Mouse (Mus musculus) embryo, embryonic 11 days (tissue): Measurements from ENCODE around the gene Klhl29.

Experiments
- DNase-seq: peaks from one replicate; pipeline ENCODE4 v3.0.0-alpha.2; 2015

The Klhl29 gene

GRCm38 (mm10) chr12:5214266-5214665 lies 161.2 kb downstream of the Klhl29 start:
- DNase-seq, result no peak

GRCm38 (mm10) chr12:5213339-5214104 lies 162.0 kb downstream of the Klhl29 start:
- peak; percentile 36 for DNase-seq

GRCm38 (mm10) chr12:5211884-5212283 lies 163.6 kb downstream of the Klhl29 start:
- DNase-seq, result no peak

GRCm38 (mm10) chr12:5210786-5211185 lies 164.7 kb downstream of the Klhl29 start:
- no peak for DNase-seq

- peak; percentile 44 for DNase-seq
These were observed 167.3 kb downstream of the Klhl29 start for GRCm38 (mm10) chr12:5207941-5208905.

GRCm38 (mm10) chr12:5207172-5207571 lies 168.3 kb downstream of the Klhl29 start:
- DNase-seq, result no peak

- no peak for DNase-seq
These were observed 171.2 kb downstream of the Klhl29 start for GRCm38 (mm10) chr12:5204071-5204840.

- no peak for DNase-seq
These were observed 172.1 kb downstream of the Klhl29 start for GRCm38 (mm10) chr12:5203385-5203784.

- DNase-seq, result no peak
These were observed 177.2 kb downstream of the Klhl29 start for GRCm38 (mm10) chr12:5198254-5198653.

- DNase-seq, result no peak
These were observed 181.3 kb downstream of the Klhl29 start for GRCm38 (mm10) chr12:5194176-5194575.

GRCm38 (mm10) chr12:5192380-5192718 lies 183.1 kb downstream of the Klhl29 start:
- DNase-seq, result no peak

- DNase-seq, result peak; percentile 83
These were observed 183.7 kb downstream of the Klhl29 start for GRCm38 (mm10) chr12:5191628-5192379.

GRCm38 (mm10) chr12:5191206-5191605 lies 184.3 kb downstream of the Klhl29 start:
- DNase-seq, result no peak

- DNase-seq, result peak; percentile 49
These were observed 185.9 kb downstream of the Klhl29 start for GRCm38 (mm10) chr12:5189446-5190150.

GRCm38 (mm10) chr12:5188899-5189298 lies 186.6 kb downstream of the Klhl29 start:
- DNase-seq, result peak; percentile 69

GRCm38 (mm10) chr12:5187773-5188333 lies 187.6 kb downstream of the Klhl29 start:
- no peak for DNase-seq

GRCm38 (mm10) chr12:5186645-5187044 lies 188.8 kb downstream of the Klhl29 start:
- DNase-seq, result no peak

GRCm38 (mm10) chr12:5185603-5186002 lies 189.9 kb downstream of the Klhl29 start:
- no peak for DNase-seq

GRCm38 (mm10) chr12:5182586-5182985 lies 192.9 kb downstream of the Klhl29 start:
- no peak for DNase-seq

- DNase-seq, result no peak
These were observed 193.3 kb downstream of the Klhl29 start for GRCm38 (mm10) chr12:5182165-5182564.

GRCm38 (mm10) chr12:5176716-5177341 lies 198.7 kb downstream of the Klhl29 start:
- no peak for DNase-seq
